Mouse (Mus musculus): ENCODE results near the gene Axin1.

Gene Axin1

GRCm38 (mm10) chr17:26237667-26238066 lies 99.2 kb downstream of the Axin1 start:
- no peak for DNase-seq (ENCODE audit: extremely low read depth, low read depth)

- DNase-seq (ENCODE audit: extremely low read depth, low read depth), result no peak
Measured at GRCm38 (mm10) chr17:26239551-26239950, 101.1 kb downstream of the Axin1 start.

- DNase-seq (ENCODE audit: extremely low read depth, low read depth), result no peak
Measured at GRCm38 (mm10) chr17:26240120-26240790, 101.8 kb downstream of the Axin1 start.

GRCm38 (mm10) chr17:26240990-26241389 lies 102.5 kb downstream of the Axin1 start:
- DNase-seq (ENCODE audit: extremely low read depth, low read depth), result no peak

- DNase-seq (ENCODE audit: extremely low read depth, low read depth), result no peak
Measured at GRCm38 (mm10) chr17:26243471-26244100, 105.1 kb downstream of the Axin1 start.

GRCm38 (mm10) chr17:26244101-26244841 lies 105.8 kb downstream of the Axin1 start, which contains the start of gene Fam234a:
Gene Fam234a (minus strand): TSS chr17:26244242.
- no peak for DNase-seq (ENCODE audit: extremely low read depth, low read depth)

Measured in MEL-GATA-1-ER (cell line).